Mouse (Mus musculus) MEL (cell line): ENCODE measurements around the gene Ptges3l. TPM values are rescaled to one million over a fixed set of nuclear protein-coding genes. Genes with fewer than 3 reads are reported as not detected.

Experiments
- DNase-seq: peaks from one replicate; pipeline ENCODE4 v3.0.0; 2011; ENCODE audit warnings: low read depth, low spot score
- H3K27ac ChIP-seq: 2 replicates; pipeline ENCODE4 v1.5.1; 2012; ENCODE audit warnings: low read depth, mild to moderate bottlenecking, control low read depth, low read length, moderate library complexity; ENCODE audit not compliant: control insufficient read depth
- H3K27me3 ChIP-seq, 2 experiments: fragments of 150-350 bp in 1 of 2; sonication (generic) in 1 of 2; 2 replicates each; pipeline ENCODE4 v1.6.1; 2012; ENCODE audit warnings: low read length in 2 of 2, mild to moderate bottlenecking in 2 of 2, improper control_type of control experiment in 1 of 2, moderate library complexity in 1 of 2; ENCODE audit not compliant: insufficient read depth in 2 of 2, control insufficient read depth in 1 of 2
- H3K36me3 ChIP-seq, 2 experiments: 2 replicates each; pipeline ENCODE4 v1.6.1; 2012 to 2014; ENCODE audit warnings: low read length in 2 of 2, improper control_type of control experiment in 1 of 2, inconsistent platforms in 1 of 2, mild to moderate bottlenecking in 1 of 2; ENCODE audit not compliant: insufficient read depth in 2 of 2, control insufficient read depth in 1 of 2
- H3K4me1 ChIP-seq, 2 experiments: fragments of 150-350 bp in 1 of 2; sonication (generic) in 1 of 2; 2 replicates each; pipeline ENCODE4 v1.6.1; 2012; ENCODE audit warnings: low read length in 2 of 2, improper control_type of control experiment in 1 of 2, mild to moderate bottlenecking in 1 of 2; ENCODE audit not compliant: insufficient read depth in 2 of 2, control insufficient read depth in 1 of 2
- H3K4me3 ChIP-seq, 2 experiments: fragments of 150-350 bp in 1 of 2; sonication (generic) in 1 of 2; 2 replicates each; pipeline ENCODE4 v1.5.1; 2012; ENCODE audit warnings: low read depth in 2 of 2, low read length in 2 of 2, mild to moderate bottlenecking in 2 of 2, moderate library complexity in 2 of 2, control low read depth in 1 of 2, improper control_type of control experiment in 1 of 2; ENCODE audit not compliant: control insufficient read depth in 1 of 2, insufficient read depth in 1 of 2
- H3K79me2 ChIP-seq: 2 replicates; pipeline ENCODE4 v1.6.1; 2012; ENCODE audit warnings: mild to moderate bottlenecking, low read length, moderate library complexity; ENCODE audit not compliant: control insufficient read depth, poor library complexity, insufficient read depth
- H3K9ac ChIP-seq: 2 replicates; pipeline ENCODE4 v1.6.1; 2012; ENCODE audit warnings: low read depth, mild to moderate bottlenecking, control low read depth, low read length, moderate library complexity; ENCODE audit not compliant: control insufficient read depth, poor library complexity, severe bottlenecking
- H3K9me3 ChIP-seq: fragments of 150-350 bp; sonication (generic); replicated peaks from 2 replicates; pipeline ENCODE4 v1.6.1; 2012; ENCODE audit warnings: mild to moderate bottlenecking, low read length, improper control_type of control experiment, moderate library complexity; ENCODE audit not compliant: insufficient read depth
- BHLHE40 ChIP-seq: IDR thresholded peaks from 2 replicates; pipeline ENCODE4 v1.6.1; 2012; ENCODE audit warnings: low read depth, mild to moderate bottlenecking, inconsistent platforms, low read length, improper control_type of control experiment, borderline replicate concordance
- E2F4 ChIP-seq: IDR thresholded peaks from 2 replicates; pipeline ENCODE4 v1.6.1; 2011; ENCODE audit warnings: low read depth, low read length, improper control_type of control experiment, borderline replicate concordance
- ELF1 ChIP-seq: IDR thresholded peaks from 2 replicates; pipeline ENCODE4 v1.6.1; 2014; ENCODE audit warnings: low read depth, mild to moderate bottlenecking, inconsistent platforms, low read length, improper control_type of control experiment, moderate library complexity
- EP300 ChIP-seq, 2 experiments: IDR thresholded peaks; 2 replicates each; pipeline ENCODE4 v1.6.1; 2011; ENCODE audit warnings: improper control_type of control experiment in 2 of 2, low read length in 2 of 2, low read depth in 1 of 2, mild to moderate bottlenecking in 1 of 2
- ETS1 ChIP-seq: IDR thresholded peaks from 2 replicates; pipeline ENCODE4 v1.6.1; 2012; ENCODE audit warnings: low read depth, mild to moderate bottlenecking, inconsistent platforms, low read length, improper control_type of control experiment, moderate library complexity
- GABPA ChIP-seq: IDR thresholded peaks from 2 replicates; pipeline ENCODE4 v1.6.1; 2012; ENCODE audit warnings: low read depth, mild to moderate bottlenecking, inconsistent platforms, low read length, improper control_type of control experiment, moderate library complexity
- GATA1 ChIP-seq: IDR thresholded peaks from 2 replicates; pipeline ENCODE4 v1.6.1; 2011; ENCODE audit warnings: low read depth, low read length, improper control_type of control experiment
- HCFC1 ChIP-seq: IDR thresholded peaks from 2 replicates; pipeline ENCODE4 v1.6.1; 2012; ENCODE audit warnings: low read depth, mild to moderate bottlenecking, inconsistent platforms, low read length, improper control_type of control experiment, moderate library complexity
- JUND ChIP-seq: IDR thresholded peaks from 2 replicates; pipeline ENCODE4 v1.6.1; 2011; ENCODE audit warnings: low read depth, mild to moderate bottlenecking, improper control_type of control experiment, low read length
- KAT2A ChIP-seq: conservative IDR thresholded peaks from 2 replicates; pipeline ENCODE4 v1.6.1; 2012; ENCODE audit warnings: low read depth, low read length, improper control_type of control experiment, inconsistent platforms
- MAFK ChIP-seq: IDR thresholded peaks from 2 replicates; pipeline ENCODE4 v1.6.1; 2011; ENCODE audit warnings: low read depth, mild to moderate bottlenecking, low read length, improper control_type of control experiment, borderline replicate concordance
- MAX ChIP-seq: IDR thresholded peaks from 2 replicates; pipeline ENCODE4 v1.6.1; 2011; ENCODE audit warnings: low read length, improper control_type of control experiment
- MEF2A ChIP-seq: IDR thresholded peaks from 2 replicates; pipeline ENCODE4 v1.6.1; 2014; ENCODE audit warnings: low read depth, mild to moderate bottlenecking, inconsistent platforms, low read length, improper control_type of control experiment; ENCODE audit not compliant: poor library complexity, insufficient replicate concordance, severe bottlenecking; ENCODE audit errors: extremely low read depth
- MXI1 ChIP-seq: IDR thresholded peaks from 2 replicates; pipeline ENCODE4 v1.6.1; 2011; ENCODE audit warnings: mild to moderate bottlenecking, low read depth, low read length, improper control_type of control experiment
- MYB ChIP-seq: IDR thresholded peaks from 2 replicates; pipeline ENCODE4 v1.6.1; 2011; ENCODE audit warnings: mild to moderate bottlenecking, low read depth, low read length, improper control_type of control experiment
- MYC ChIP-seq: IDR thresholded peaks from 2 replicates; pipeline ENCODE4 v1.6.1; 2011; ENCODE audit warnings: low read depth, mild to moderate bottlenecking, low read length, improper control_type of control experiment, moderate library complexity
- NELFE ChIP-seq: IDR thresholded peaks from 2 replicates; pipeline ENCODE4 v1.6.1; 2011; ENCODE audit warnings: low read depth, low read length, improper control_type of control experiment
- POLR2A ChIP-seq, 2 experiments: IDR thresholded peaks; 2 replicates each; pipeline ENCODE4 v1.6.1; 2011 to 2012; ENCODE audit warnings: low read length in 2 of 2, mild to moderate bottlenecking in 2 of 2, control low read depth in 1 of 2, improper control_type of control experiment in 1 of 2, low read depth in 1 of 2, moderate library complexity in 1 of 2; ENCODE audit not compliant: control insufficient read depth in 1 of 2, insufficient read depth in 1 of 2, poor library complexity in 1 of 2
- POLR2AphosphoS5 ChIP-seq: IDR thresholded peaks from 2 replicates; pipeline ENCODE4 v1.6.1; 2012; ENCODE audit warnings: low read depth, borderline replicate concordance, mild to moderate bottlenecking, inconsistent platforms, low read length, moderate library complexity, mixed read lengths
- RCOR1 ChIP-seq: IDR thresholded peaks from 2 replicates; pipeline ENCODE4 v1.6.1; 2012; ENCODE audit warnings: low read depth, mild to moderate bottlenecking, inconsistent platforms, low read length, improper control_type of control experiment
- SIN3A ChIP-seq: IDR thresholded peaks from 2 replicates; pipeline ENCODE4 v1.6.1; 2012; ENCODE audit warnings: low read length, improper control_type of control experiment, inconsistent platforms
- SMC3 ChIP-seq: IDR thresholded peaks from 2 replicates; pipeline ENCODE4 v1.6.1; 2011; ENCODE audit warnings: low read depth, low read length, improper control_type of control experiment
- TAL1 ChIP-seq: IDR thresholded peaks from 2 replicates; pipeline ENCODE4 v1.6.1; 2012; ENCODE audit warnings: mild to moderate bottlenecking, inconsistent platforms, low read length, moderate library complexity, mixed read lengths
- TBP ChIP-seq: IDR thresholded peaks from 2 replicates; pipeline ENCODE4 v1.8.0; 2011; ENCODE audit warnings: low read depth, low read length, improper control_type of control experiment
- TCF12 ChIP-seq: IDR thresholded peaks from 2 replicates; pipeline ENCODE4 v1.6.1; 2014; ENCODE audit warnings: low read depth, mild to moderate bottlenecking, inconsistent platforms, low read length, improper control_type of control experiment, moderate library complexity
- UBTF ChIP-seq: IDR thresholded peaks from 2 replicates; pipeline ENCODE4 v1.6.1; 2012; ENCODE audit warnings: low read depth, mild to moderate bottlenecking, inconsistent platforms, low read length, improper control_type of control experiment, moderate library complexity, borderline replicate concordance; ENCODE audit not compliant: insufficient read depth
- USF1 ChIP-seq: IDR thresholded peaks from 2 replicates; pipeline ENCODE4 v1.6.1; 2014; ENCODE audit warnings: low read depth, mild to moderate bottlenecking, inconsistent platforms, low read length, improper control_type of control experiment, moderate library complexity
- USF2 ChIP-seq, 2 experiments: IDR thresholded peaks; 2 replicates each; pipeline ENCODE4 v1.6.1; 2011 to 2012; ENCODE audit warnings: improper control_type of control experiment in 2 of 2, low read length in 2 of 2, borderline replicate concordance in 1 of 2, inconsistent platforms in 1 of 2, low read depth in 1 of 2, mild to moderate bottlenecking in 1 of 2; ENCODE audit not compliant: insufficient read depth in 1 of 2
- ZNF384 ChIP-seq: IDR thresholded peaks from 2 replicates; pipeline ENCODE4 v1.6.1; 2012; ENCODE audit warnings: low read depth, mild to moderate bottlenecking, inconsistent platforms, low read length, improper control_type of control experiment
- polyA plus RNA-seq, 2 experiments: library from polyadenylated mRNA; stranded (reverse) in 1 of 2; unstranded in 1 of 2; fragments of >175 nt in 1 of 2; fragments of >200 nt in 1 of 2; gene quantifications; 2 replicates each; pipeline versions ENCODE4 v1.2.1 to v1.2.4; 2012; ENCODE audit warnings: low replicate concordance in 2 of 2, low read depth in 1 of 2; ENCODE audit not compliant: insufficient read length in 2 of 2, insufficient read depth in 1 of 2, missing spikeins in 1 of 2
- total RNA-seq: library from RNA; depleted of rRNA; stranded (reverse); fragments of 300-350 nt; gene quantifications from 2 replicates; pipeline ENCODE4 v1.2.3, GENCODE M21; 2012

The Ptges3l gene
- total and polyA plus RNA-seq, 3 experiments: 1.4 to 2.3 TPM; not detected in 1

- H3K9ac ChIP-seq: peak overlapping the region; percentile 13; the same call in 1 of the 2 replicates
- DNase-seq: peak; percentile 81
- H3K9me3 ChIP-seq: no peaks in the 10 kb centered on the region
- H3K27ac ChIP-seq: peak overlapping the region; percentile 17; the same call in 1 of the 2 replicates
- peak overlapping the region in 1 of 2 experiments; percentile 28; a peak in 1 of 4 replicates for H3K4me3 ChIP-seq
- H3K36me3 ChIP-seq: peaks cover 0 to 18% of the 10 kb centered on the region in 2 experiments; a peak in 3 of 4 replicates
- H3K4me1 ChIP-seq: peaks cover 12 to 17% of the 10 kb centered on the region in 2 experiments
- H3K79me2 ChIP-seq: peaks cover 14% of the 10 kb centered on the region
- H3K27me3 ChIP-seq: no peaks in the 10 kb centered on the region
- TF ChIP-seq MAFK: no peak
- TF ChIP-seq EP300 (IDR thresholded peaks at IDR 0.05; ENCODE audit: low read depth in 1 of 2, low read length in 2 of 2): 0 out of 4 replicates have a peak, but pooled peaks of 1 of the 2 experiments have one; percentile 10
- TF ChIP-seq UBTF: no peak
- TF ChIP-seq SMC3: no peak
- TF ChIP-seq GABPA: no peak
- TF ChIP-seq E2F4: no peak
- peak; percentile 87 for TF ChIP-seq MYC
- peak; percentile 50 for TF ChIP-seq ZNF384
- no peak for TF ChIP-seq TBP
- TF ChIP-seq SIN3A: peak; percentile 95
- no peak for TF ChIP-seq NELFE
- TF ChIP-seq POLR2AphosphoS5: no peak
- TF ChIP-seq KAT2A: no peak
- TF ChIP-seq MYB: no peak
- no peak for TF ChIP-seq MEF2A
- TF ChIP-seq RCOR1: no peak
- TF ChIP-seq ELF1: no peak
- TF ChIP-seq USF2 (IDR thresholded peaks at IDR 0.05; ENCODE audit: borderline replicate concordance in 1 of 2, insufficient read depth in 1 of 2, low read depth in 1 of 2, low read length in 2 of 2): peak in 1 of 2 experiments; percentile 37; a peak in 1 of 4 replicates
- peak; percentile 14 for TF ChIP-seq GATA1
- TF ChIP-seq JUND: no peak
- no peak for TF ChIP-seq TAL1
- peak; percentile 97 for TF ChIP-seq MAX
- no peak for TF ChIP-seq POLR2A (IDR thresholded peaks at IDR 0.05; ENCODE audit: control insufficient read depth in 1 of 2, insufficient read depth in 1 of 2, low read depth in 1 of 2, low read length in 2 of 2, poor library complexity in 1 of 2)
- TF ChIP-seq TCF12: no peak
- TF ChIP-seq BHLHE40: no peak
- TF ChIP-seq USF1: peak; percentile 89
- TF ChIP-seq MXI1: peak; percentile 96
- peak; percentile 72 for TF ChIP-seq HCFC1
- TF ChIP-seq ETS1: peak; percentile 48; the same call in 1 of the 2 replicates
- TF ChIP-seq, all 39 proteins: peak for 11
Measured at GRCm38 (mm10) chr11:101420148-101420547, 5.0 kb downstream of the Ptges3l start.
